Mouse (Mus musculus) small intestine, adult 2 months (tissue): ENCODE measurements around the gene Catsper1.

Source experiments
- CTCF ChIP-seq: fragments of 200-500 bp; IDR thresholded peaks from 2 replicates; pipeline ENCODE4 v1.5.1; 2012; ENCODE audit warnings: low read depth, mild to moderate bottlenecking, control low read depth, inconsistent platforms, low read length, moderate library complexity, mixed read lengths; ENCODE audit not compliant: insufficient replicate concordance, insufficient read length; ENCODE audit errors: extremely low read depth
- POLR2A ChIP-seq: fragments of 200-500 bp; IDR thresholded peaks from 2 replicates; pipeline ENCODE4 v1.6.1; 2012; ENCODE audit warnings: low read depth, mild to moderate bottlenecking, control low read depth, inconsistent platforms, low read length, moderate library complexity

- TF ChIP-seq CTCF (no peak), POLR2A (no peak)
These were observed 28.4 kb upstream of the Catsper1 start for GRCm38 (mm10) chr19:5306968-5307734.
